Mouse (Mus musculus) urinary bladder, postnatal 14 days (tissue): ENCODE results near the gene Rps2.
A peak's percentile ranks its signal among the peaks of the same experiment; 100 is the strongest.

Experiments
- DNase-seq: peaks from one replicate; pipeline ENCODE4 v3.0.0; 2021; ENCODE audit warnings: low spot score

Gene Rps2

DNA sequence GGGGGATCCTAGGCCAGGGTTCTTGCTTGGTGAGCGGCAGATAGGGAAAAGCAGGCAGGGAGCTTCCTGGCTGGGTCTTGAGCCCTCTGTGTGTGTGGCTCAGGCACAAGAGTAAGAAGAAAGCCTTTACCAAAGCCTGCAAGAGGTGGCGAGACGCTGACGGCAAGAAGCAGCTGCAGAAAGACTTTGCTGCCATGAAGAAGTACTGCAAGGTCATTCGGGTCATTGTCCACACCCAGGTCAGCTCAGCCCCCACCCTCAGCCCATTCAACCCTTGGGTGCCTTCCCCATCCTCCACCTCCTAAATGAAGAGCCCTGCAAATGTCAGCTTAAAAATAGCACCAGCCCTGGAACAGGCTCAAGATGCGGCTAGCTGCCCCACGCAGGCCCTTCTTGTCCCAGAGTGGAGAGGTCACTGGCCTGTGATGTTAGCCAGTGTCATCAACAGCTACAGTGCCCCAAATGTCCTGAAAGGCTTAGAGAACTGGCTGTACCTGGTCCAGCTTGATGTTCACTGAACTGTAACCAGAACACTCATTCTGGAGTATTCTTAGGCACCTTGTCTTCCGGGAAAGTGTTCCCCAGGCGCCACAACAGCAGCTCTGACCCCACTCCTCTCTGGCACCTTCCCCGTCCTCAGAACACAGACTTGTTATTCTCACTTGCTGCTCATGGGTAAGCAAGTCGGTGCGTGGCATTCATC, 14.5 kb downstream of the Rps2 start:
- DNase-seq = no peak

DNA sequence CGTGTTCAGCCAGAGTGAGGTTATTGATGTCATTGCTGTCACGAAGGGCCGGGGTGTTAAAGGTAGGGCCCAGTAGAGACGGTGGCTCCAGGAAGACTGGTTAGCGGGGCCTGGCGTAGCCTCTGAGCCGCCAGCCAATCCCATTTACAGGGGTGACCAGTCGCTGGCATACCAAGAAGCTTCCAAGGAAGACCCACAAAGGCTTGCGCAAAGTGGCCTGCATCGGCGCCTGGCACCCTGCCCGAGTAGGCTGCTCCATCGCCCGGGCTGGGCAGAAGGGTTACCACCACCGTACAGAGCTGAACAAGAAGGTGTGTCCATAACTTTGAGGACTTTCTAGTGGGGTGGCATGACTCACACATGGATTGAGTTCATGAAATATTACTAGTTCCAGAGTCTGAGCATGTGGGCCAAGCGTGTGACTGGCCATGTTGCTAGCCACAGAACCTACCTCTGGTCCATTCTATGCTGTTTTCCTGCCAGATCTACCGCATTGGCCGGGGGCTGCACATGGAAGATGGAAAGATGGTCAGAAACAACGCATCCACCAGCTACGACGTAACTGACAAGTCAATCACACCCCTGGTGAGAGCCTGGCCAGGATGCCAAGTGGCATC, 15.6 kb downstream of the Rps2 start:
- DNase-seq = no peak

DNA sequence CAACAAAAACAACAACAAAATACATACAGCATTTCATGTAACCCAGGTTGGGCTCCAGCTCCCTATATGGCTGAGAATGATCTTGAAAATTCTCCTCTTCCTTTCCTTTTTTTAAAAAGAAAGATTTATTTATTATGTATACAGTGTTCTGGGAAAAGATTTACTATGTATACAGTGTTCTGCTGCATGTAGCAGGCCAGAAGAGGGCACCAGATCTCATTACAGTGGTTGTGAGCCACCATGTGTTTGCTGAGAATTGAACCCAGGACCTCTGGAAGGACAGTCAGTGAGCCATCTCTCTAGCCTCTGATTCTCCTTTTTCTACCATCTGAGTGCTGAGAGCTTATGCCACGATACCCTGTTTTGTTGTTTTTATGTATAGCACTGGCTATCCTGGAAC, 16.6 kb downstream of the Rps2 start:
- DNase-seq = no peak

DNA sequence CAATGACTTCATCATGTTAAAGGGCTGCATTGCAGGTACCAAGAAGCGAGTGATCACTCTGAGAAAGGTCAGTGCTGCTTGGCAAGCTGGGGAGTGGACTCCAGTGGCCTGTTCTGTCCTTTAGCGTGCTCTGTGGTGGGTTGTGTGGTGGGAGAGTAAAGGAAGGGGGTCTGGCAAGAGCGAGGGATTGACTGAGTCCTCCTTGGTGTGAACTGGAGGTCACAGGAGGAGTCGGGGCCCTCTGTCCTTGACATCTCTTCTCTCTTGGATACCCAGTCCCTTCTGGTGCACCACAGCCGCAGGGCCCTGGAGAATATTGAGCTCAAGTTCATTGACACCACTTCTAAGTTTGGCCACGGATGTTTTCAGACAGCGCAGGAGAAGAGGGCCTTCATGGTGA, 17.5 kb downstream of the Rps2 start:
- no peak for DNase-seq

DNA sequence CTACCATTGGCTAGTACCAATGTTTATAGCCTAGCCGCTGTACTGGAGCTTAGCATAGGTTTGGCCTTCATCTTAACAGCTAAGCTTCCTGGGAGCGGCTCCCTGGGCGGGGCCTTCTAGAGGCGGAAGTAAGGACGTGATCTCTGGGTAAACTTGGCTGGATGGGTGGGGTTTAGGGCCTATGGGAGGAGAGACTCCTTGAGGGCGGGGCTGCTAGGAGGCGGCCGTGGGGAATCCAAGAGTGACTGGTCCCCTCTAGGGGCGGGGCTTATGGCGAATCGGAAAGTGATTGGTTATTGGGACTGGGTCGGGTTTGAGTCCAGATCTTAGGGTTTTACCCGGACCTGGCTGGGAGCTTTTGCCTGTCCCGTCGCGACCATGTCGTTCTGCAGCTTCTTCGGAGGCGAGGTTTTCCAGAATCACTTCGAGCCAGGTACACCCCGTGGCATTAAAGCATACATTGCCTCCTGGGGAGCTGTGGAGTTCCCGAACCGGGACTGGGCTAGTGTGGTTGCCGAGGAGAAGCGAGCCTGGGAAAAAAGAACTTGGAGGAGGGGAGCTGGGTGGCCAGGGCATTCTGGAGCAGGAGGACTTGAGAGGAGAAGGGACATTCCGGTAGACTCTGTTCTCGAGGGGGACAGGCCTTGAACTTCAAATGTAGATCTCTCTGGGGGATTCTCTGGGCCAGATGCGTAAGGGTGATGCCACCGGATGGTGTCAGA, 18.6 kb downstream of the Rps2 start, which contains the start of gene Msrb1:
Msrb1 (plus strand) TSS at position 313 of the 722 bp plus-strand sequence.
- DNase-seq = peak; percentile 98

DNA sequence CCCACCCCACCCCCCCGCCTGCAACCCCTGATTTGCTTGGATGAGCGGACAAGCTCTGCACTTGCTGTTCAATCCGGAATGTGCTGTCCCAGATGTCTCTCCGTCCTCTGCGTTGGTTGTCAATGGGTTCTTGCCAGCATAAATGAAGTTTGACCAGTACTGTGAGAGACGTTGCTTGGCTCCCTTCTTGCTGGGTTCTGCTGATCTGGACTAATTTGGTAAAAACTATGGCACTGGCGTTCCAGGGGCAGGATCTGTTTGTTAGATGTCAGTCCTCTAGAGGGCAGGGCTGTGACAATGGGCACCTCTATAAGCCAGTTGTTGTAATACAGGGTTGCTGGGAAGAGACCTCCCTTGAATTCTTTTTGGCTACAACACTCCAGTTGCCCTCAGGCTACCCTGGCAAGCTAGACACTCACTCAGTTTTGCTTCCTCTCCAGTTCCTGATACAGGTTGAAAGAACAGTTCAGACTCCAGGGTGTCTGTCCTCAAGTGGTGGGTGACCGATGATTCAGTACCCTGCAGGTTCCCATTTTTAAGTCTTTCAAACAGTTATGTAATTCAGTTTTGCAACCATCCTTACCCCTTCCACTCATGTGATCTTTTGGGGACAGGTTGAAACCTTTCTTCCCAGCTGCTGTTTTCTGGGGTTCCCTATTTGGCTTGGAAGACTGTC, 19.4 kb downstream of the Rps2 start:
- no peak for DNase-seq

DNA sequence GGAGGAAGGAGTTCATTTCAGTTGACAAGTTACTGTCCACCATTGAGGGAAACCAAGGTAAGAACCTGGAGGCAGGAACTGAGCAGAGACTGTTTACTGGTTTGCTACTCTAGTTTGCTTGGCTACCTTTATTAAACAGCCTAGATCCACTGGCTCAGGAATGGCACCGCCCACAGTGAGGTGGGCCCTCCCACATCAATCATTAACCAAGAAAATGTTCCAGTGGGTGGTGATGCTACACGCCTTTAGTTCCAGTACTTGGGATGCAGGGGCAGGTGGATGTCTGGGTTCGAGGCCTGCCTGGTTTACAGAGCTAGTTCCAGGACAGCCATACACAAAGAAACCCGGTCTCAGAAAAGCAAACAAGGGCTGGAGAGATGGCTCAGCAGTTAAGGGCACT, 20.3 kb downstream of the Rps2 start:
- no peak for DNase-seq

DNA sequence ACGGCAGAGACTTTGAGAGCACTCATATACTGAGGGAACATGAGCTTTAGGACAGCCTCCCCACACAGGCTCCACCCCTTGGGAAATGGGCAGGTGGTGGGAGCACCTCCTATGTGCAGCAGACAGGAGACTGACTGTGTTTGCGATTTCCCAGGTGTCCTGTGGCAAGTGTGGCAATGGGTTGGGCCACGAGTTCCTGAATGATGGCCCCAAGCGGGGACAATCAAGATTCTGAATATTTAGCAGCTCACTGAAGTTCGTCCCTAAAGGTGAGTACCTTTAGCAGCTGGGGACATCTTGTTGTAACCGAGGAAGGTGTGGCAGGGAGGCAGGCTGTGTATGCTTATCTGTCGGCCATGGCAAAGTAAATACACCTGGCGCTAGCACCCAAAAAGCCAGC, 22.0 kb downstream of the Rps2 start:
- DNase-seq = no peak

DNA sequence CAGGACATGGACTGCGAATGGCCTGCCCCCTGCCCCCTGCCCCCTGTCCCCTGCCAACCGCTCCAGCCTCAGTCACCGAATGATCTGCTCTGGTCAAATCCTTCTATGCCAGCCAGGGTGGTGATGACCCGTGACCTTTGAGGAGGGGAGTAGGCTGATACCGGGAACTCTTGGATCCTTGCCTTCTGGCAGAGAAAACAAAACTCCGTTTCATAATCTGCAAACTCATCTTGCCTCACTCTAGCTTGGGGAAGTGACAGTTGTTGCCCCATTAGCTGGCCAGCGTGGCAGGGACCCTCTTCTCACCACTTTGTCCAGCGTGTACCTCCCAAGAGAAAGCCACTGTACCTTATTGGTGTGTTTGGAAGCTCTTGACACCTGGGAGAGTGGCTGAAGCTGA, 24.4 kb downstream of the Rps2 start:
- DNase-seq = no peak

DNA sequence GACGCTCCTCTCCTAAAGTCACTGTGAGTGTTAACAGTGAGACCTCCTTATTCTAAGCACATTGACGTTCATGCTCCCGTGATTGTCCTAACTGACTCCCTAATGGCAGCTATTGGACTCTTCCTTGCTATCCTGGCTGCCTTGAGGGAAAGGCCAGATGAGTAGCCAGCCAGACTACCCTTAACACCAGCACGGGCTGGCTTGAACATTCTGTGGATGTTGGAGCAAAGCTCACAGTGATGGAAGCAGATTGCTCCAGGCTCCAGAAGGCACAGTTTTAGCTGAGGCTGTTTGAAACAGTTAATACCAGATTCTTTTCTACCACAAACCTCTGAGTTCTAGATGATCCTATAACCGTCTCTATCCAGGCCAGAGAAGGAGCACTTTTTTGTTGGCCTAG, 26.0 kb downstream of the Rps2 start:
- no peak for DNase-seq

DNA sequence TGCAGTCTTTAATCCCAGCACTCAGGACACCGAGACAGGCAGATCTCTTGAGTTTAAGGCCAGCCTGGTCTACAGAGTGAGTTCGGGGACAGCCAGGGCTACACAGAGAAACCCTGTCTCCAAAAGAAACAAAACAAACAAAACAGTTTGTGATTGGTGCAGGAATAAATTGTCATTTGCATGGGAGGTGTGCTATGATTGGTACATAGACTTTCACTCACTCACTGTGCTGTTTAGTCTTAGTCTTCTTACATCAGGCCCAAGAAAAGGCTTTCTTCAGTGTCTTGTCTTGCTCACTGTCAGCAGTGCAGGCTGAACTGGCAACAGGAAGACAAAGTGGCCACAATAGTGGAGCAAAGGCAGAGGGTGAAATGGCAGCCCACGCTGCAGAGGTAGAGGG, 26.5 kb downstream of the Rps2 start:
- DNase-seq = no peak

DNA sequence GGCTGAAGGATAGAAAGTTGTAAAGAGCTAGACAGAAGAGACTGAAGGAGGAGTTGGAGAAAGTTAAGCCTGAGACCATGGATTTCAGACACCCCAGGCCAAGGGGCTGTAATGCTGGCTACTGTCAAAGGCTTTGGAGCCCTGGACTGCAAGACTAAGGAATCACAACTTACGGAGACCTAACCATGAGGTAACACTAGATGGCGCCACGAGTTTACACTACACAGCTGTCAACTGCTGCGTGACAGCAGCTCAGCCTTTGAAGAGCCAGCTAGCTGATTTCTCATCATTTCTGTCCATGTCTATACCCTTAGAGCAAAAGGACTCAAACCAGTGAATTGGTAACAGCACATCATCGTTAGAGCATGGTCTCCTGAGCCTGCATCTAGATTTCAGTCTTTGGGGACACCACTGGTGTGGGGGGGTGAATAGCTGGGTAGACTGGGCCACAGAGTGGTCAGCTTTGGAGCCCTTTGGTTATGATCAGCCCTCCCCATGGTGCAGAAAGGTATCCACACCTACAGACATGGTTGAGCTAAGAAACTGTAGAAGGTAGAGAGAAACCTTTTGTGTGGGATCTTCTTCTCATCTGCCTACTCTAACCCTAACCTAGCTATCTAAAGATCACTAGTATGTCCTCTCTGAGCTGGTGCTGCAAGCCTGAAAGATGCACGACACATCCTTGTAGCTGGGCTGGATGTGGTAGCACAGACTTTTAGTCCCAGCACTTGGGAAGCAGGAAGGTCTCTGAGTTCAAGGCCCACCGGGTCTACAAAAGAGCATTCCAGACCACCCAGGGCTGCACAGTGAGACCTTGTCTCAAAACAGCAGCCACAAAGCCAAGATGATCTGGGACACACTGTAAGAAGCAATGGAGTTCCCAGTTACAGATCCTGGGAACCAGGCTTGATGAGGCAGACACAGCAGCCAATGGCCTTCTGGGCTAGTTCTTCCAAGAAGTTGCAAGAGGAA, 27.9 kb downstream of the Rps2 start:
- peak; percentile 84 for DNase-seq

DNA sequence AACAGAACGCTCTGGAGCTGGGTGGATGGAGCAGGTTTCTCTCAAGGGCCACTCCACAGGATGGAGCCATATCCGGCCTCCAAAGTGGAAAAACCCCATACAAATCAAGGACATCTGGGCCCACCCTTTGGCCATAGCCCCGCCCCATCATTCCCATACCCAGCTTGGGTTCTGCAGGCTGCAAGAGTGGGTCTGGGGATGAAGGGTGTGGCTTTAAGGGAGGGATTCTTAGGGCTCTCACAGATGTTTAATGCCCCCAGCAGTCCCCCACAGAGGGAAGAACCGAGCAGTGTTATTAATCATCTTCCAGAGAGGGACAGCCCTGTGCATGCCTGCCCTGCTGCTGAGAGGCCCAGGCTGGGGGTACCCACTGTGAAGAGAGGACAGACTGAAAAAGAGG, 29.1 kb downstream of the Rps2 start:
- no peak for DNase-seq

DNA sequence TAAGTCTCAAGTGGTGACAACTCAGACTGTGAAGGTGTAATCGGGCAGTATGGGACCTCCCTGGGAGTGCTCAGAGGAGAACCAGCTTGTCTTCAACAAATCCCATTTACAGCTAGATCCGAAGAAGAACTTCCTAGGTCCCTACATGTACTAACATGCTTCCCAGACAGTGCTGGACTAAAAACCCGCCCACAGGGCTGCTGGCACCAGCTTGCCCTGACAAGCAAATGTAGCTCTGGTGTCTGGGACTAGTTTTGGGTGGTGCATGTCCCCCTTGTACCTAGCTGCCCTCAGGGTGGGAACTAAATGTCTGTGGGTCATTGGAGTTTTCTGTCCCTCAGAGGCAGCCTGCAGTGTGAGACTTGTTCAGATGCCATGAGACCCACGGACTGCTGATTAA, 33.6 kb downstream of the Rps2 start:
- peak; percentile 38 for DNase-seq

DNA sequence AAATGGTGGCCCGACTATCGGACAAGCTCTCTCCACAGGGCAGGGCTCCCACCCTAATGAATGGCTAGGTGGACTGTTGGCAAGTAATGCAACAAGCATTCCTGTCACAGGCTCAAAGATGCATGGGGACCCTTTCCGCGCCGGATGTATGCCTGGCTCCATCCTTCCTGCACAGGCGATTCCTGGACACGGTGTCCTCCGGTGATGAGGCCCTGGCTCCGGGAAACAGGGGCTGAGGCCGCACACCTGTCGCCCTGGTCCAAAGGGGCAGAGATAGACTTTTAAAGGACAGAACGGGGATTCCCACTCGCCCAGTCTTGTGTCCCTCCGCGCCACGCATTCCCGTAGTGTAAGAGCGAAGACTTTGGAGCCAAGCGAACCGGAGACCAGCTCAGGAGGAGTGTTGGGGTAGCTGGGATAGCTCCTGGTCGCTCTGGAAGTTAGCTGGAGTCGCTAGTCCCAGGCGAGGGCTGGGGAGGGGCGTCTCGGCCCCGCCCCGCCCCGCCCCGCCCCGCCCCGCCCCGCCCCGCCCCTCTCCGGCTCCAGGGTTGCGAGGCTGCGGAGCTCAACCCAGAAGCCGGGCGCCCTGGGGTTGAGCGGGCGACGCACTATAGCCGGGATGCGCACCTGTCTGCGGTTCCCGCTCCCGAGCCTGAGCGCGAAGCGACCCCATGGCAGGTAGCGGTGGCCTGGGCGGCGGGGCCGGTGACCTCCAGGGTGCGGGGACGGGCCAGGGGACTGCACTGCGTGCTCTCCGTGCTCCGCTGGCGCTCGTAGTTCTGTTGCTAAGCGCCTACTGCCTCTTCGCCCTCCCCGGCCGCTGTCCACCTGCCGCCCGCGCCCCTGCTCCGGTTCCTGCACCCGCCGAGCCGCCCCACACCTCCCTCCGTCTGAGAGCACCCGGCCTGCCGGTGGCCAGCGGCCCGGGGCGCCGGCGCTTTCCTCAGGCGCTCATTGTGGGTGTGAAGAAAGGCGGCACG, 34.8 kb downstream of the Rps2 start, which contains the start of gene Hs3st6:
Hs3st6 (plus strand) TSS at position 574 of the 980 bp plus-strand sequence.
- DNase-seq = no peak

DNA sequence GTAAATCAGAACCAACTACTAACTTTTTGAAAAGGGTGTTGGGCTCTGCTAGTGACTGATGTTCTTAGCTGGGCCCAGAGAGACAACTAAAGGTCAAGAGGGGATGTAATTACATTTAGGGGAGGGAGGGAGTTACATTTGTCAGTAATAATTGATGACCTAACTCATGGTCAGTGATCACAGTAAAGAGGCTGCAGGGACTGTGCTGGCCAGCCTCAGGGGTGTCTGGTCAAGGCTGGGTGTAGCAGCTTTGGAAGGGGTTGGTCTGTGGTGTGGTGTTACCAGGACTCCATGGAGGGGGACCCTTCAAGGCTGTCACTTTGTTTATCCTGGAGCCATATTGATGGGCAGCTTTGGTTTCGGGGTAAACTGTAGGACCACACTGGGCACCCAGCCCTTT, 39.5 kb downstream of the Rps2 start:
- no peak for DNase-seq

DNA sequence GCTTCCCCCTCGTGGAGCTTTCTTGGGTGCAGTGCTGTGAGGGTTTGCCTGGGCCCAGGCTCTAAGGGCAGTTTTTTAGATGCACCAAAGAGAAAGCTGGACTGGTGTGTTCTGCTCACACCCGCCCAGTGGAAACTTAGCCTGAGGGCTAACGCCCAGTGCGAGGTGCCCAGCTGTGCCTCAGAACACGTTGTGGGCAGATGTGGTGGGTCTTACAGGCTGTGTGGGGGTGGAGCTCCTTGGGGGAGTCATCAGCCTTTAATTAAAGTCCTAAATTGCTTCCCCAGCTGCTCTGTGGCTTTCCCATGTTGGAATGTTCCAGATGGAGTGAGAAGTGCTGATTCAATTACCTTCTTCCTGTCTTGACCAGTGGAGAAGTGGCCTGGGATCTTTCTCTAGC, 43.2 kb downstream of the Rps2 start:
- DNase-seq = no peak

DNA sequence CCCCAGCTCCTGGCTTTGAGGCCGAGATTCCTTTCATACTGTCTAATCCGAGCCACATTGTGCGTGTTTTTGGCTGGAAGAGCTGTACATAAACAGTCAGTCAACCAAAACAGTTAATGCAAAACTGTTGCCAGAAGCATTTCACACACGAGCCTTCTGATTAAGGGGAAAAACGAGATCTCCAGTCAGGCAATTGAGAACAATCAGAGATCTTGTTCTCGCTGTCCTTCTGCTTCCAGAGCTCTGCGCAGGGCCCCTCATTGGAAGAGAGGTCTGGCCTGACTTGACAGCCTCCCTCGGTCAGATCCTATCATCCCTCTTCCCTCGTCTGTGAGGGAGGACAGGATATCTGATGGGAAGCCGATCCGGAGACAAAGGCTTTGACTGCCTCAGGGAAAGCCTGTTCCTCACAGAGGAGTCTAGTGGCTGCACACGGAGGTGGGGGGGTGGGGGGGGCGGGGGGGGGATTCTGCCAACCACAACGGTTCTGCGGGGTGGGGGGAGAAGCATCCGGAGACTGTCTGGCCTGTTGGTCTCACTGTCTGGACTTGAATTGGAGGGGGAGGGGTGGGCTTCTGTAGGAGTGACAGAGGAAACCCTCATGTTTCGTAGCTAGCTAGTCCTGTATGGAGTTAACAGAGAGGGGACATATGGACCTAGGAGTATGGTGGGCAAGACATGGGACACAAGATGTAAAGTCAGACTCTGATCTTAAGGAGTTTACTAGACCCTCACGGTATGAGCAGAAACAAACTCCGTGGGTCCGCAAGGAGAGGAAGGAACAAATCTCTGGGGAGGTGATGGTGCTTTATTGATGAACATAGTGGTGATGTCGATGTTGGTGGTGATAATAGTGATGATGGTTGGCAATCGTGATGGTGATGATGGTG, 47.3 kb downstream of the Rps2 start:
- no peak for DNase-seq

DNA sequence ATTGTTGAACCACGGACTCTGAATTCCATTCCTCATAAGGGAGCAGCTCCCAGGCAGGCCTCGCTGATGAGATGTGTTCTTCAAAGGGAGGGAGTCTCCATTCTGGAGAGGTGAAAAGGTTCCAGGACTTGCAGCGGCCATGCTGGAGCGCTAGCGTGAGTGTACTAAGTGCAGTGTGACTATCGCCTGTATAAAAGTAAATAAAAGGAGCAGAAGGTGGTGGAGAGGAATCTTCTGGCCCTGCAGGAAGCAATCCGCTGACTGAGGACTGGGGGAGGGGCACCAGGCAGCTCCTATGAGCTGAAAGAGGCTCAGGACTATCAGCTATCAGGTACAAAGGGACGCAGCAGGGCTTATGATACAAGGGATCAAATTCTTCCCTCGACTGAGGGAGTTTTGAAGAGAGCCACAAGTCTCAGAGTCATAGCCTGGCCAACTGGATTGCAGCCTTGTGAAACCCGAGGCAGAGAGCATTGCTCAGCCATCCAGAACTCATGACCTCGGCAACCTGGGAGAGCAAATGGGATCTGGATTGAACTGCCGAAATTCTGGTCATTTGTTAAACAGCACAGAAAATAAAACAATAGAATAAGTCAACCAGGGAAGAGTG, 48.5 kb downstream of the Rps2 start:
- no peak for DNase-seq
